Mouse (Mus musculus) heart, embryonic 10.5 days (tissue): Measurements from ENCODE around the gene Prss47. TPM values are rescaled to one million over a fixed set of nuclear protein-coding genes. Genes with fewer than 3 reads are reported as not detected.

ENCODE experiments used
- polyA plus RNA-seq: library from polyadenylated mRNA; unstranded; fragments of >200 nt; fragmentation: Nextera tagmentation; extraction: Ambion mirVana; gene quantifications from 2 replicates; pipeline ENCODE4 v1.2.1, GENCODE M21; 2016

Prss47 gene
- polyA plus RNA-seq, 1 experiment from 2014 or later: not detected

Other genes starting within 250 kb of the Prss47 start
- not detected in 2 replicates for gene Cntnap3, start 148.8 kb downstream of the Prss47 start, polyA plus RNA-seq
- gene Spata31, start 135.4 kb downstream of the Prss47 start, polyA plus RNA-seq: not detected in 2 replicates
- not detected in 2 replicates for gene Spata31d1c, start 19.7 kb downstream of the Prss47 start, polyA plus RNA-seq
- 42.4 and 43.7 TPM in 2 replicates for gene Mfsd14b, start 60.2 kb upstream of the Prss47 start, polyA plus RNA-seq
- gene Olfr465-ps1, start 85.3 kb upstream of the Prss47 start, polyA plus RNA-seq: not detected in 2 replicates
- gene Olfr466, start 97.5 kb upstream of the Prss47 start, polyA plus RNA-seq: not detected in 2 replicates
- gene Nlrp4f, start 153.2 kb upstream of the Prss47 start, polyA plus RNA-seq: not detected in 2 replicates
- gene Gm10775, start 206.8 kb upstream of the Prss47 start, polyA plus RNA-seq: not detected in 2 replicates
- 11.0 and 11.4 TPM in 2 replicates for gene Zfp369, start 226.1 kb upstream of the Prss47 start, polyA plus RNA-seq